Mouse (Mus musculus): Measurements from ENCODE around the gene Ndst4. TPM values are rescaled to one million over a fixed set of nuclear protein-coding genes. Genes with fewer than 3 reads are reported as not detected.

Ndst4 gene
- polyA plus RNA-seq, 1 experiment from 2014 or later: 0.20 TPM

DNA sequence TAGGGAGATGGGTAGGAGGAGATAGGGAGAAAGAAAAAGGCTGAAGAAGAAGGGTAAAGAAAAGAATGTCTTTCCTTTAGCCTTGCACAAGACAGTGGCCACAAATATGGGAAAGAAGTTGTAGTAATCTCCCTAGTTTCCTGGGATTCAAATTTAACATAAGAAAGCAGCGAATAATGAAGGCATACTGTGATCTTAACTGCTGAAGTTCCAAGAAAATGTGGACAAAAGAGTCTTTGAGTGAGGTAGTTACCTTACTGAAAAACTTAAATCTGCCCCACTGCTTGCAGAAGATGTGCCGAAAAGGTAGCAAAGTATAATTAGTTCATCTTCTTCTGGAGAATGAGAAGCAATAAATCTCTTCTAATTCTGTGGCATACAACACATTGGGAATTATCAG lies 228.4 kb downstream of the Ndst4 start:
- Histone ChIP-seq H3K9me3 (replicated peaks; ENCODE audit: control insufficient read depth, low read length) (no peaks in the 10 kb centered on the region), H3K27me3 (ENCODE audit: control insufficient read depth, insufficient read depth, low read length) (no peaks in the 10 kb centered on the region), H3K4me3 (ENCODE audit: low read depth, low read length) (no peak overlapping the region), H3K27ac (replicated peaks; ENCODE audit: low read depth, low read length) (no peak overlapping the region), H3K36me3 (replicated peaks; ENCODE audit: control insufficient read depth, insufficient read depth, low read depth, low read length) (no peaks in the 10 kb centered on the region), H3K9ac (replicated peaks; ENCODE audit: low read length) (no peak overlapping the region), H3K4me1 (ENCODE audit: control insufficient read depth, insufficient read depth, low read length) (no peaks in the 10 kb centered on the region), H3K4me2 (ENCODE audit: low read depth, low read length) (no peak overlapping the region)
- whole genome bisulfite sequencing: 70% methylated on average over 2 of the region's 2 CpGs
- DNase-seq (ENCODE audit: low spot score): no peak
- ATAC-seq (replicated peaks; ENCODE audit: insufficient number of reproducible peaks, low FRiP score, low TSS enrichment, low read depth): no peak

DNA sequence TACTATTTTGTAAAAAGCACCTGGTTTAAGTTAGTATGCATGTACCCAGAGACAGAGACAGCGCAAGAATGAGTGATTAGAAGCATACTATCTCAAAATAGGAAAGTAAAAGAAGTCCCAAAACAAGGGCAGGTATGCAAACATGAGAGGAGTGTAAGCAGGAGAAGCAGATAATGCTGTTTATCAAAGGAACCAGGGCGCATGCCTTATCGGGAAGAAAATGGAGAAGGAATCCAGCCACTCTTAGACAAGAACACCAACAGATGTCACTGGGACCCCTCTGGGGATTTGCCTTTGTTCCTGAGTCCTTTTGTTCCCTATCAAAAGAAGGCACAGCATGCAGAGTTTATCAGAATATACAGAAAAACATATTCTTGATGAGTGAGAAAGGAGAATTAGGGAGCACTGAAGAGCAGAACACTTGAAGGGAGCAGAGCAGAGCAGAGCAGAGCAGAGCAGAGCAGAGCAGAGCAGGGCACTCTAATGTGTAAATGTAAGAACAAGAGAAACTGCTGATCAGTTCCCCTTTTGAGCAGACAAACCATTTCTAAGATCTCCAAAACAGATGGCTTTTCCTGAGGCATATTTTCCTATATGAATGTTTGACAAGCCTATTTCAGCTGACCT lies 251.2 kb downstream of the Ndst4 start:
- no peak overlapping the region for H3K27ac ChIP-seq (replicated peaks; ENCODE audit: low read depth, low read length)
- no peaks in the 10 kb centered on the region for H3K4me1 ChIP-seq (ENCODE audit: control insufficient read depth, insufficient read depth, low read length)
- DNase-seq (ENCODE audit: low spot score) (no peak), ATAC-seq (replicated peaks; ENCODE audit: insufficient number of reproducible peaks, low FRiP score, low TSS enrichment, low read depth) (no peak)
- no peaks in the 10 kb centered on the region for H3K36me3 ChIP-seq (replicated peaks; ENCODE audit: control insufficient read depth, insufficient read depth, low read depth, low read length)
- no peaks in the 10 kb centered on the region for H3K27me3 ChIP-seq (ENCODE audit: control insufficient read depth, insufficient read depth, low read length)
- 43% methylated on average over 3 of the region's 3 CpGs for WGBS
- no peak overlapping the region for H3K9ac ChIP-seq (replicated peaks; ENCODE audit: low read length)
- no peak overlapping the region for H3K4me2 ChIP-seq (ENCODE audit: low read depth, low read length)
- H3K4me3 ChIP-seq (ENCODE audit: low read depth, low read length): no peak overlapping the region
- H3K9me3 ChIP-seq (replicated peaks; ENCODE audit: control insufficient read depth, low read length): no peaks in the 10 kb centered on the region

DNA sequence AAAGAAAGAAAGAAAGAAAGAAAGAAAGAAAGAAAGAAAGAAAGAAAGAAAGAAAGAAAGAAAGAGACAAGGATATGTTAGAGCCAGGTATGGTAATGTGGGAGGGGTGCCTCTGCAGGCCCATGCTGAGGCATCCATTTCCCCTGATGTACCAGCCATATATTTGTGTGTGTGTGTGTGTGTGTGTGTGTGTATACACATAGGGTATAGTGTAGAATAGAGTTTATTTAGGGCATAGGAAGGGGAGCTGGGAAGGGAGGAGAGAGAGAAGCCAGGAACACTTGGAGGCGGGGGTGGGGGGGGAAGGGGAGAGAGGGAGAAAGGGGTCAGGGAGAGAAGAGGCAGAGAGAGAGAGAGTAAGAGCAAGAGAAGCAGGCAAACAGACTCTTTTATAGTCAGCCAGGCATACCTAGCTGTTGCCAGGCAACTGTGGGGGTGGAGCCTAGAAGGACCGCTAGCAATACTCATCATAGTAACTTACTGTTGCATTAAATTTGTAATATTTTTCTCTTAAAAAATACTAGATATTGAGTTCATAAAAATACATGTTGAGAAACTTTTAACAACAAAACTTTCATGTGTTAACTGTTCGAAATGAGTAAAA lies 256.3 kb downstream of the Ndst4 start:
- WGBS: 80% methylated on average over 3 of the region's 3 CpGs
- H3K4me3 ChIP-seq (ENCODE audit: low read depth, low read length): no peak overlapping the region
- 0 out of 2 replicates have a peak, but pooled peaks have one; percentile 56 for ATAC-seq (replicated peaks; ENCODE audit: insufficient number of reproducible peaks, low FRiP score, low TSS enrichment, low read depth)
- no peaks in the 10 kb centered on the region for H3K36me3 ChIP-seq (replicated peaks; ENCODE audit: control insufficient read depth, insufficient read depth, low read depth, low read length)
- no peak overlapping the region for H3K27ac ChIP-seq (replicated peaks; ENCODE audit: low read depth, low read length)
- DNase-seq (ENCODE audit: low spot score): no peak
- H3K4me2 ChIP-seq (ENCODE audit: low read depth, low read length): no peak overlapping the region
- no peaks in the 10 kb centered on the region for H3K9me3 ChIP-seq (replicated peaks; ENCODE audit: control insufficient read depth, low read length)
- no peak overlapping the region for H3K9ac ChIP-seq (replicated peaks; ENCODE audit: low read length)
- no peaks in the 10 kb centered on the region for H3K27me3 ChIP-seq (ENCODE audit: control insufficient read depth, insufficient read depth, low read length)
- no peaks in the 10 kb centered on the region for H3K4me1 ChIP-seq (ENCODE audit: control insufficient read depth, insufficient read depth, low read length)

DNA sequence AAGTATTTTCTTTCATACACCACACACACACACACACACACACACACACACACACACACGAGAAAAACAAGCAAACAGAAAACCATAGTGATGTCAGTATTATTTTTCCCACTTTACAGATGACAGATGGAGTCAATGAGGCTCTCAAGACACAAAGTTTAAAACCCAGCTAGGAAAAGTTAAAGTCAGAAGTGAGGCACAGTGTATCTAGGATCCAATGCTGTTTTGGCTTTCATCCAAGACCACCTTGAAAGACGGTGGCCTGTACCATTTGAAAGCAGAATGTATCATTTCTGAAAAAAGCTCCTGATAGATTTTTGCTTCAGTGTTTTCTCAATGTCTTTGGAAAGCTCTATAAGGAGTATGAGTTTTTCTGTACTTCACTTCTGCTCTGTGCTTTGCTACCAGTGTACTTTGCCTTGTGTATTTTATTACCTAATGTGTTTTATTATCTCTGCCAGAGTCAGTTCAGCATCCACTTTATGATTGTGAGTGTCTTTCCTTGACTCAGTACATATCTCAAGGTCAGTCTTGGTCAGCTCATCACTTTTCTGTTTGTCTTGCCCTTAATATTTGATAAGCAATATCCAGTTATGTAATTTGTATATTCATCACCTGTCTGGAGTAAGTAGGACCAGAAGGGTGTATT lies 257.1 kb downstream of the Ndst4 start:
- Histone ChIP-seq H3K27ac (replicated peaks; ENCODE audit: low read depth, low read length) (no peak overlapping the region), H3K27me3 (ENCODE audit: control insufficient read depth, insufficient read depth, low read length) (no peaks in the 10 kb centered on the region), H3K36me3 (replicated peaks; ENCODE audit: control insufficient read depth, insufficient read depth, low read depth, low read length) (no peaks in the 10 kb centered on the region), H3K4me2 (ENCODE audit: low read depth, low read length) (no peak overlapping the region), H3K4me1 (ENCODE audit: control insufficient read depth, insufficient read depth, low read length) (no peaks in the 10 kb centered on the region), H3K4me3 (ENCODE audit: low read depth, low read length) (no peak overlapping the region), H3K9ac (replicated peaks; ENCODE audit: low read length) (no peak overlapping the region), H3K9me3 (replicated peaks; ENCODE audit: control insufficient read depth, low read length) (no peaks in the 10 kb centered on the region)
- DNase-seq (ENCODE audit: low spot score) (no peak), ATAC-seq (replicated peaks; ENCODE audit: insufficient number of reproducible peaks, low FRiP score, low TSS enrichment, low read depth) (no peak)
- 69% methylated on average over 2 of the region's 2 CpGs for whole genome bisulfite sequencing

DNA sequence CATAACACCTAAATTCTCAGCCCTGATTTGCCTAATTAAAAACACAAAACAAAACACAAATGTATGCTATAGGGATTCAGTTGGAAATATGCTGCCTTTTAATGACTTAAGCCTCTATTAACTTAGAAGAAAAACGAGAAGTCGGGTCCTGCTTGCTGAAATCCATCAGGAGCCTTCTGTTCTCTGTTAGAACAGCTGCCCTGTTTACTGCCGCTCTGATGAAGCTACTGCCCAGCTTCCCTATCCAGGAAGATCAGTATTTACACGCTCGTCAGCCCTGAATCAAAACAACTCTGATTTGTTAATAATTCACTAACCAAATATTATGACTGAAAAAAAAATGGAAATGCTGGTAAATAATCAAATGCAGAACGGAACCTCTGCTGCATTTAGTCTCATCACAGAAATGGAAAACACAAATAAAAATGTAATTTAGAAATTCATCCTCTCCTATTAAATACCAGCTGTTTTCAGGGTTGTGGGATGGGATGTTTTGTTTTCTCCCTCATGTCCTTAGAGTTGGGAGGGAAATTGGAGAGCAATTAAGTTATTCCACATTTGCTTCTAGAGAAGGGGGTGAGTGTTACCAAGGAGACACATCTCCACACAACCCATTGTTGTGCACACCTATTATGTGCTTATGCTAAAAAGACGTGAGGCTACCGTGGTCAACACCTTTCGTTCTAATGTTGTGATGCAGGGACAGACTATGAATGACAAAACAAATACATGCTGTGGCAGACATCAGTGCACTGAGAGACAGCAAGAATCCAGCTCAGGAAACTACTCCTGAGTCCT lies 270.3 kb downstream of the Ndst4 start:
- H3K27ac ChIP-seq (replicated peaks; ENCODE audit: low read depth, low read length): no peak overlapping the region
- H3K4me2 ChIP-seq (ENCODE audit: low read depth, low read length): no peak overlapping the region
- ATAC-seq (replicated peaks; ENCODE audit: insufficient number of reproducible peaks, low FRiP score, low TSS enrichment, low read depth): no peak
- H3K4me3 ChIP-seq (ENCODE audit: low read depth, low read length): no peak overlapping the region
- H3K36me3 ChIP-seq (replicated peaks; ENCODE audit: control insufficient read depth, insufficient read depth, low read depth, low read length): no peaks in the 10 kb centered on the region
- 53% methylated on average over 9 of the region's 9 CpGs for WGBS
- H3K9ac ChIP-seq (replicated peaks; ENCODE audit: low read length): no peak overlapping the region
- H3K4me1 ChIP-seq (ENCODE audit: control insufficient read depth, insufficient read depth, low read length): no peaks in the 10 kb centered on the region
- H3K27me3 ChIP-seq (ENCODE audit: control insufficient read depth, insufficient read depth, low read length): no peaks in the 10 kb centered on the region
- no peak for DNase-seq (ENCODE audit: low spot score)
- no peaks in the 10 kb centered on the region for H3K9me3 ChIP-seq (replicated peaks; ENCODE audit: control insufficient read depth, low read length)

DNA sequence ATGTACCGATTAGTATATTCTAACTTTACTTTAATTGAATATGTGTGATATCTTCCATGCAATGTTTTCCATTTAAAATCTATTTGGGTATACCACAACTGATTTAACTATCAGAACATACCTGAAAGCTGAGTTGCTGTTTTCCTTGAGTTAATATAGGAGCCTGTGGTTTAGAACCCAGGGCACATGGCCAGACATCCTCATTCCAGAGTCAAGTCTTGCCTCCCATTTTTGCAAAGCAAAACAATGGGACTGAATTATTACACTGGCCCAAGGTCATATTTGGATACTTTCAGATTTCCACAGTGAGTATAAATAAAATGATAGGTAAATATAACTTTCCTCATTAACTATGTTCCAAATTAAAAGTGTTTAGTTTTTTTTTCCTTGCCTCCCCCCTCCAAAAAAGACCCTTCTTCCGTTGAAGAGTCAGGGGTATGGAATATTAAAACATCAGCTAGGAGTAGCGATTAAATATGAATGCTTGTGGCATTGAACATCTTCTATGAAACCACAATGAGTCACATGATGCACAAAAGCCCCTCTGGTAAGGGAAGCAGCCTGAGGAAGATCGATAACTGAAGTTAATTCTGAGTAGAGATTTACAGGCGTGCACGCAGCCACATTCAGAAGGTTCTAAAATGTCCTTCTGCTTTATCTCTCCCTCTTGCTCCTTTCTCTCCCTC lies 271.5 kb downstream of the Ndst4 start:
- ATAC-seq (replicated peaks; ENCODE audit: insufficient number of reproducible peaks, low FRiP score, low TSS enrichment, low read depth) (no peak), DNase-seq (ENCODE audit: low spot score) (no peak)
- 85% methylated on average over 6 of the region's 6 CpGs for WGBS
- no peak overlapping the region for H3K4me2 ChIP-seq (ENCODE audit: low read depth, low read length)
- no peaks in the 10 kb centered on the region for H3K36me3 ChIP-seq (replicated peaks; ENCODE audit: control insufficient read depth, insufficient read depth, low read depth, low read length)
- no peaks in the 10 kb centered on the region for H3K4me1 ChIP-seq (ENCODE audit: control insufficient read depth, insufficient read depth, low read length)
- no peak overlapping the region for H3K9ac ChIP-seq (replicated peaks; ENCODE audit: low read length)
- no peak overlapping the region for H3K27ac ChIP-seq (replicated peaks; ENCODE audit: low read depth, low read length)
- no peak overlapping the region for H3K4me3 ChIP-seq (ENCODE audit: low read depth, low read length)
- no peaks in the 10 kb centered on the region for H3K27me3 ChIP-seq (ENCODE audit: control insufficient read depth, insufficient read depth, low read length)
- H3K9me3 ChIP-seq (replicated peaks; ENCODE audit: control insufficient read depth, low read length): no peaks in the 10 kb centered on the region

DNA sequence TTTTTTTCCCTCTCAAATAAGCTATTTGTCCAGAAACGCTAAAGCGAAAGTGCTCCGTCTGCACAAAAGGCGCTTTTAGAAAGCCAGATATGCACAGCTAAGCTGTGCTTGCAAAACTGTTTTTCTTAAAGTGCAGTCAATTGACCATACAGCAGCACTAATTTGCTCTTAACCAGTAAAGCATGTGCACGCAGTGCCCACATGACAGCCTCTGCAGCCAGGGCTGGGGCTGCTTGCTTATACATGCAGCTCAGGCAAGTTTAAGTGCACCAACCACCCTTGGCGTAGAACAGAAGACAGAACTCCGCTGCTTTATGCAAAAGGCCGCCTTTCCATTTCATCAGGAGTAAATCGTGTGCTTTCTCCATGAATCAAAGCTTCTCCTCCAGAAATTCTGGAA lies 275.0 kb downstream of the Ndst4 start:
- Histone ChIP-seq H3K4me3 (ENCODE audit: low read depth, low read length) (no peak overlapping the region), H3K4me1 (ENCODE audit: control insufficient read depth, insufficient read depth, low read length) (no peaks in the 10 kb centered on the region), H3K36me3 (replicated peaks; ENCODE audit: control insufficient read depth, insufficient read depth, low read depth, low read length) (no peaks in the 10 kb centered on the region), H3K9ac (replicated peaks; ENCODE audit: low read length) (no peak overlapping the region), H3K27me3 (ENCODE audit: control insufficient read depth, insufficient read depth, low read length) (no peaks in the 10 kb centered on the region), H3K4me2 (ENCODE audit: low read depth, low read length) (no peak overlapping the region), H3K9me3 (replicated peaks; ENCODE audit: control insufficient read depth, low read length) (no peaks in the 10 kb centered on the region), H3K27ac (replicated peaks; ENCODE audit: low read depth, low read length) (no peak overlapping the region)
- DNase-seq (ENCODE audit: low spot score) (peak; percentile 57), ATAC-seq (replicated peaks; ENCODE audit: insufficient number of reproducible peaks, low FRiP score, low TSS enrichment, low read depth) (peak; percentile 82)
- WGBS: 74% methylated on average over 9 of the region's 9 CpGs

Measured in embryonic facial prominence, embryonic 11.5 days (tissue).